Mouse (Mus musculus) limb, embryonic 12.5 days (tissue): ENCODE data around the gene Tox2. TPM values are rescaled to one million over a fixed set of nuclear protein-coding genes. Genes with fewer than 3 reads are reported as not detected.

ENCODE experiments used
- ATAC-seq: fragments of 200-750 bp; cut with Nextera tagmentation; 2 replicates; pipeline ENCODE4 v1.8.0; 2017; ENCODE audit warnings: low read depth, moderate TSS enrichment; ENCODE audit not compliant: insufficient number of reproducible peaks, insufficient read depth, low FRiP score, low TSS enrichment
- H3K27ac ChIP-seq: fragments of 300-500 bp; sonication (generic); 2 replicates; pipeline ENCODE4 v1.5.1; 2016; ENCODE audit warnings: mild to moderate bottlenecking, moderate library complexity
- H3K27me3 ChIP-seq: fragments of 300-500 bp; sonication (generic); 2 replicates; pipeline ENCODE4 v1.6.1; 2016; ENCODE audit warnings: mild to moderate bottlenecking, moderate library complexity
- H3K36me3 ChIP-seq: fragments of 300-500 bp; sonication (generic); 2 replicates; pipeline ENCODE4 v1.6.1; 2016; ENCODE audit warnings: mild to moderate bottlenecking, moderate library complexity
- H3K4me1 ChIP-seq: fragments of 300-500 bp; sonication (generic); replicated peaks from 2 replicates; pipeline ENCODE4 v1.6.1; 2016
- H3K4me2 ChIP-seq: fragments of 300-500 bp; sonication (generic); 2 replicates; pipeline ENCODE4 v1.6.1; 2016; ENCODE audit warnings: mild to moderate bottlenecking, moderate library complexity
- H3K4me3 ChIP-seq: fragments of 300-500 bp; sonication (generic); replicated peaks from 2 replicates; pipeline ENCODE4 v1.5.1; 2016; ENCODE audit warnings: mild to moderate bottlenecking
- H3K9ac ChIP-seq: fragments of 300-500 bp; sonication (generic); replicated peaks from 2 replicates; pipeline ENCODE4 v1.6.1; 2016; ENCODE audit warnings: mild to moderate bottlenecking, moderate library complexity
- H3K9me3 ChIP-seq: fragments of 300-500 bp; sonication (generic); 2 replicates; pipeline ENCODE4 v1.6.1; 2016; ENCODE audit warnings: mild to moderate bottlenecking, moderate library complexity
- WGBS: fragments of 180-500 bp; shearing (Covaris S2); methylation state at CpG from one replicate; pipeline ENCODE4 v1.1.7; 2016; 5-methylcytosine and 5-hydroxymethylcytosine counted together
- polyA plus RNA-seq: library from polyadenylated mRNA; unstranded; fragments of >200 nt; fragmentation: Nextera tagmentation; extraction: Ambion mirVana; gene quantifications from 2 replicates; pipeline ENCODE4 v1.2.1, GENCODE M21; 2016

Tox2 gene
- polyA plus RNA-seq, 1 experiment from 2014 or later = 0.92 TPM

DNA sequence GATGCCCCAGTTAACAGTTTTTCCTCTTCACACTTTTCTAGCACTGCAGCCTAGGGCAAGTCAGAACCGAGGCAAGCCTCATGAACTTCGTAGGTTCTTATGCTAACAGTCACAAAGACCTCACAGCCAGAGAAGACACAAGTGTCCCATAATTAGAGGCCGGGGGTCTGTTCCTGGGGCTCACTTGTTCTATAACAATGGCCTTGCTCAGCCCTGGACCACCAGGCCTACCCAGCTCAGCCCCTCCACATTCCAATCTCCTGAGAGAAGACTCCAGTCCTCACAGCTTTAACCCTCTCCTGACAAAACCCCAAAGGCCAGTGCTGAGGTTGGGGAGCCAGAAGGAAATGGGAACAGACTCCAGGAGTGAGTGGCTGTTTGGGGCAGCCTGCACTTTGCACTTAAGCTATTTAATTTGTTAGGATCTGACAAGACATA lies 12.9 kb upstream of the Tox2 start:
- peaks cover 4% of the 10 kb centered on the region; the same call in 1 of the 2 replicates for H3K27me3 ChIP-seq
- no peaks in the 10 kb centered on the region for H3K9me3 ChIP-seq
- H3K36me3 ChIP-seq = no peaks in the 10 kb centered on the region
- WGBS = 16% methylated on average over 3 of the region's 3 CpGs
- ATAC-seq = peak; percentile 76
- no peak overlapping the region for H3K4me2 ChIP-seq
- H3K4me1 ChIP-seq = peaks cover 36% of the 10 kb centered on the region
- H3K4me3 ChIP-seq = no peak overlapping the region
- no peak overlapping the region for H3K9ac ChIP-seq
- H3K27ac ChIP-seq = 0 out of 2 replicates have a peak overlapping the region, but pooled peaks have one; percentile 24

DNA sequence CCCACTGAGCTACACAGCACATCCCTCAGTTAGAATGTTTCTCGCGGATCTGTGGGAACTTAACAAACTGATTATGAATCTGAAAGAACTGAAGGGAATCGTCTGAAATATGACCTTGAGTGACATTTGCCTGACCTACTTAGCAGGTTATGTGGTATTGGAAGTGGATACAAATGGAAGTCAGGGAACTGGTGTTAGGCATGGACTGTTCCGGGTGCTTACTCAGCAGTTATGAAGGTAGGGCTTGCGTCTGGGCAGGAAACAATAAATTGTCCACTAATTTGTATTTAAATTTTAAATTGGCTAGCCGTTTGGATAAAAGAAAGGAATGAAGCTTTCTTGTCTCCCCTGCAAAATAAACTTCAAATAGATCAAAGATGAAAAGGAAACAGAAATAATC lies 10.4 kb upstream of the Tox2 start:
- Histone ChIP-seq H3K27me3 (peaks cover 4% of the 10 kb centered on the region; the same call in 1 of the 2 replicates), H3K9ac (no peak overlapping the region), H3K9me3 (no peaks in the 10 kb centered on the region), H3K4me1 (peaks cover 49% of the 10 kb centered on the region), H3K36me3 (no peaks in the 10 kb centered on the region), H3K27ac (no peak overlapping the region), H3K4me2 (no peak overlapping the region), H3K4me3 (no peak overlapping the region)
- ATAC-seq = no peak
- 70% methylated on average over 6 of the region's 6 CpGs for WGBS

DNA sequence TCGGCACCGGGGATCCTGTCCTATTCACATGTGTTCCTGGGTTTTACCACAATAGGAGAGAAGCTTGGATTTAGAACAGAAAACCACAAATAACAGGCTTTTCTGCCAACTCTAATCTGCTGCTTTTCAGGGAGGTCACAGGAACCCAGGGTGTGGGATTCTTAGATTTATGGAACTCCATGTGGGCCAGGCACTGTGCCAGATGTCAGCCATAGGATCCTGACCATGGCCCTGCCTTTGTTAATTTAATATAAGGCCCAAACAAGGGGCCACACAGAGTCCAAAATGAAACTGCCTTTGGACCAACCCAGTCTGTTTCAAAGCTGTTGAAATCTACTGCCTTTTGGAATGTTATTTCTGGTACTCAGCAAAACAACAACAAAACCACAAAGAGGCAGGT lies 8.9 kb upstream of the Tox2 start:
- Histone ChIP-seq H3K4me3 (no peak overlapping the region), H3K9me3 (no peaks in the 10 kb centered on the region), H3K4me1 (peaks cover 49% of the 10 kb centered on the region), H3K4me2 (no peak overlapping the region), H3K27me3 (peaks cover 4% of the 10 kb centered on the region; the same call in 1 of the 2 replicates), H3K36me3 (no peaks in the 10 kb centered on the region), H3K9ac (no peak overlapping the region), H3K27ac (no peak overlapping the region)
- no peak for ATAC-seq
- WGBS = 71% methylated on average over 2 of the region's 2 CpGs

DNA sequence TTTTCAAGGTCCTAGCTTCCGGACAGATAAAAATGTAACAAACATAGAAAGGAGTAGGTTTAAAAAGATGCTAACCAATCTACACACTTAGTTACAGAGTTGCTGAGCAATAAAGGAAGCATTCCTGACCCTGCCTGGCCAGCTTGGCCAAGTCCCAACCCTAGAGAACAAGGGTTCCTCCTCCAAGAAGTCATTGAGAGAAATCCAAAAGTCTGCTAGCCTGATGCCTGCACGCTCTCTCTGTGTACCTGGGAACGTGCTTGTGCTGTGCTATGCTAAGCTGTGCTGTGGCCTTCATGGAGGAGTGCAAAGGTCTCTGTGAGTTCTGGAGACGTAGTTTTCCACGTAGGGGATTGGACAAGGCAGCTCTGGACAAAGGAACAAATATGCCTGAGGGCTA lies 8.4 kb upstream of the Tox2 start:
- no peak for ATAC-seq
- H3K9ac ChIP-seq = no peak overlapping the region
- peaks cover 6% of the 10 kb centered on the region for H3K27me3 ChIP-seq
- peak overlapping the region; percentile 45; the same call in 1 of the 2 replicates for H3K27ac ChIP-seq
- no peaks in the 10 kb centered on the region for H3K9me3 ChIP-seq
- 78% methylated on average over 5 of the region's 5 CpGs for WGBS
- H3K36me3 ChIP-seq = no peaks in the 10 kb centered on the region
- H3K4me3 ChIP-seq = no peak overlapping the region
- H3K4me1 ChIP-seq = peaks cover 43% of the 10 kb centered on the region
- no peak overlapping the region for H3K4me2 ChIP-seq

DNA sequence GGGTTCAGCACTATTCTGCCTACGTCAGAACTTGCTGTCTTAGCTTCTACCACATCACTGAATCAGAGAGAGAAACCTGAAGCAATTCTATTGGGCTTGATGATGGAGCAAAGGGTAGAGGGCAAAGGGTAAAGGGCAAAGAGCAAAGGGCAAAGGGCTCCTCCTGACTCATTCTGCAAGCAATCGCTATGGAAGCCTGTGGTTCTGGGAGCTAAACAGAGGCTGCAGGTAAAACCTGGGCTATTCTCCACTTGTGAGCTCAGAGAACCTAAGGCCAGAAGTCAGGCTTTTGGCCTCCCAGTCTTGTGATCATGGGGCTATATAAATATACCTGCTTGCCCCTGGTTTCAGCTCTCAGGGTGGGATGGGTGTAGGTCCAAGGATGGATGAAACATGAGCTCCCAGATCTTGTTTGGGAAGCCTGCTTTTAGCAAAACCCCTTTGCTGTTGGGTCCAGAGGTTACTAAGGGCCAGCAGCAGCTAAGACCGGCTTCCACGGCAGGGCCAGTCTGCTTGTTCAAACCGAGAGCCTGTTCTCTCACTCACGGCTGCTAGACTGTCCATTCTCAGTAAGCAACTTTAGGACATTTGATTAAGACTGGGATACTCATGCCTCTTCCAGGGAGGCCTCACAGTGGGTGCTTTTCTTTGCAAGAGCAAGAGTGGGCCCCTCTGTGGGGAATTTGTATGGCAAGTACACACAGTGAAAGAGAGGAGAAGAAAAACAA lies 7.7 kb upstream of the Tox2 start:
- H3K9ac ChIP-seq = 0 out of 2 replicates have a peak overlapping the region, but pooled peaks have one; percentile 9
- no peak overlapping the region for H3K4me3 ChIP-seq
- no peak overlapping the region for H3K27ac ChIP-seq
- H3K36me3 ChIP-seq = no peaks in the 10 kb centered on the region
- WGBS = 55% methylated on average over 6 of the region's 6 CpGs
- ATAC-seq = no peak
- no peaks in the 10 kb centered on the region for H3K9me3 ChIP-seq
- no peak overlapping the region for H3K4me2 ChIP-seq
- H3K27me3 ChIP-seq = peaks cover 14% of the 10 kb centered on the region
- H3K4me1 ChIP-seq = peaks cover 36% of the 10 kb centered on the region

DNA sequence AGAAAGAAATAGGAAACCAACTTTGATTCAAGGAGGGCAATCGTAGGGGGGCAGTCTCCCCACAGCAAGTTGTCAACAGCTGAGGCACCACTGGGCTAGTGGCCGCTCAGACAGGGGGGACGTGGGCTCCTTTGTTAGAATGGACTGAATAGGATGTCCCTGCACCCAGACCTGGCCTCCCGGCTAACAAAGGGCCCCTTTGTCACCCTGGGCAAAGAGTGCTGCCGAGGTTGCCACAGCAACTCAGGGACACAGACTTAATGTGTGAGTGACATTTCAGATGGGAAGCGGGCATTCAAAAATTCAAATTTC lies 7.1 kb upstream of the Tox2 start:
- Histone ChIP-seq H3K4me2 (no peak overlapping the region), H3K4me3 (no peak overlapping the region), H3K27ac (no peak overlapping the region), H3K36me3 (no peaks in the 10 kb centered on the region), H3K27me3 (peaks cover 16% of the 10 kb centered on the region), H3K4me1 (peaks cover 32% of the 10 kb centered on the region), H3K9me3 (no peaks in the 10 kb centered on the region), H3K9ac (0 out of 2 replicates have a peak overlapping the region, but pooled peaks have one; percentile 9)
- no peak for ATAC-seq
- WGBS = 44% methylated on average over 6 of the region's 6 CpGs

DNA sequence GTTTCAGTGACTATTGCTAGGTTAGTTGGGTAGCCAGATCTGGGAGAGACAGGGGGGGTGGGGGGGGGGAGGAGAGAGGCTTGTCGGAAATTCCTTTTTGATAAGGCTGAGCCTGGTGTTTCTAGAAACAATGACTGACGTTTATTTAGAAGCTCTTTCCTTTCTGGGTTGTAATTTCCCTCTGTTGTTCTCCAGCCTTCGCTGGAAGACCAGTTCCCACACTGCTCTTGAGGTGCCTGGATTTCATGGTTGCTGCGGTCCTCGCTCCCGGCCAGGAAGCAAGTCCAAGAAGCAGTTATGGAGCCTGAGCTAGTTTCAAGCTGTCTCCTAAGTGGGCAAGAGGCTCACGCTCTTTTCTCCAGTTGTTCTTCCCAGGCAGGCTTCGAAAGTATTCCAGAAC lies 1.0 kb upstream of the Tox2 start:
- no peak for ATAC-seq
- H3K4me2 ChIP-seq = peak overlapping the region; percentile 88
- peak overlapping the region; percentile 53; the same call in 1 of the 2 replicates for H3K4me3 ChIP-seq
- no peak overlapping the region for H3K27ac ChIP-seq
- peaks cover 70% of the 10 kb centered on the region for H3K27me3 ChIP-seq
- H3K4me1 ChIP-seq = peaks cover 12% of the 10 kb centered on the region
- no peak overlapping the region for H3K9ac ChIP-seq
- peaks cover 13% of the 10 kb centered on the region; the same call in 1 of the 2 replicates for H3K9me3 ChIP-seq
- no peaks in the 10 kb centered on the region for H3K36me3 ChIP-seq
- 44% methylated on average over 8 of the region's 8 CpGs for WGBS

DNA sequence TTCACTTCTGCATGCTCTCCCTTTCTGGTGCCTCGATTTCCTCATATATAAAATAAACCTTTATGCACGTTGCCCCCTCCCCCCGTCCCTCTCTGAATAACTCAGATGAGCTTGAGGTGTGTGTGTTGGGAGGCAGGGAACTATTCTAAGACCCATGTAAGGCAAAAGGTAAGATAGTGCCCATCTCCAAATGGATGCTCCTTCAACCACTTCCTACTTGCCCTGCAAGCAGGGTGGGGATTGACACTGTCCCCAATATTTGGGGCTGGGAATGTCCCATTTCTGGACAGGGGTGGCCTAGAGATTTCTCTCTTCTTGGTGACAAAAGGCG lies 407 bp upstream of the Tox2 start:
- no peak for ATAC-seq
- Histone ChIP-seq H3K36me3 (no peaks in the 10 kb centered on the region), H3K9ac (no peak overlapping the region; the same call in 1 of the 2 replicates), H3K27ac (no peak overlapping the region), H3K9me3 (peaks cover 13% of the 10 kb centered on the region; the same call in 1 of the 2 replicates), H3K4me1 (peaks cover 12% of the 10 kb centered on the region), H3K4me2 (peak overlapping the region; percentile 88), H3K4me3 (peak overlapping the region; percentile 53), H3K27me3 (peaks cover 70% of the 10 kb centered on the region)
- 10% methylated on average over 4 of the region's 4 CpGs for WGBS

DNA sequence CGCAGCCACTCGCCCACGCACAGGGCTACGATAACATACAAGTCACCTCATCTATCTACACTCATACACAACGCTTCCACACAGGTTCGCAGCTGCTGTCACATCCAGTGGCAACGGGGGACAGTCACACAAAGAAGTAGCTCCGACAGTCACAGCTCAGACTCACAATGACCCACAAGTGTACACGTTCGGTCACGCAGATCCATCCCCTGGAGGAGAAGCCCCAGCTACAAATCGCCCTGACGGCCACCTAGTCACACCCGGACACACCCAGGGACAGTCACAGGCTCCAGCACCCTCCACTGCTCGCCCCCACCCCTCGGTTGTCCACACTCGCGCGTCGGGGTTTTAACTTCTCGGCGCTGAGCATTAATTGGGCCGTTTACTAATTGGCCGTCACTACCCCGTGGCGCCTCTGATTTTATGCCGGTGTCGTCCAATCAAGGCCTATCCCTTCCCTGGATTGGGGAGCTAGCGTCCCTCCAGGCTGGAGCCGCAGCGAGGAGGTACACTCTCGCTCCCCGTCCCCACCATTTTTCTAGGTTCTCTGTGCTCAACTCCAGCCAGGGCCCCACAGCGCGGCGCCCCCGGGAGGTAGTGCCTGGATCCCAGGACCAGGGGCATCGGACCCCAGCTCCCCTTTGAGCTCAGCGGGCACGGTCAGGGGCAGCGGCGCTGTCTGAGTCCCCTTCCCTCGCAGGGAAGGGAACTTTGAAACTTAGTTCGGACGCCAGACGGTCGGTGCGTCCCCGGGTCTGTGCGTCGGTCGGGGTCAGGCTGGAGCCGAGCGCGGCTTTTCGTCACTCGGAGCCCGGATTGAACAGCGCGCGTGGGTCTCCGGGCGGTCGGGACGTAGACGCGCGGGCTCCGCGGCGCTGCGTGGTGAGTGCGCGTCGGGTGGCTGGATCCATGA lies 966 bp downstream of the Tox2 start:
- Histone ChIP-seq H3K4me2 (peak overlapping the region; percentile 88), H3K9me3 (peaks cover 13% of the 10 kb centered on the region; the same call in 1 of the 2 replicates), H3K9ac (peak overlapping the region; percentile 35; the same call in 1 of the 2 replicates), H3K4me3 (peak overlapping the region; percentile 53), H3K36me3 (no peaks in the 10 kb centered on the region), H3K4me1 (peaks cover 12% of the 10 kb centered on the region), H3K27ac (no peak overlapping the region), H3K27me3 (peaks cover 76% of the 10 kb centered on the region)
- WGBS = 1% methylated on average over 75 of the region's 75 CpGs
- peak; percentile 12; the same call in 1 of the 2 replicates for ATAC-seq

DNA sequence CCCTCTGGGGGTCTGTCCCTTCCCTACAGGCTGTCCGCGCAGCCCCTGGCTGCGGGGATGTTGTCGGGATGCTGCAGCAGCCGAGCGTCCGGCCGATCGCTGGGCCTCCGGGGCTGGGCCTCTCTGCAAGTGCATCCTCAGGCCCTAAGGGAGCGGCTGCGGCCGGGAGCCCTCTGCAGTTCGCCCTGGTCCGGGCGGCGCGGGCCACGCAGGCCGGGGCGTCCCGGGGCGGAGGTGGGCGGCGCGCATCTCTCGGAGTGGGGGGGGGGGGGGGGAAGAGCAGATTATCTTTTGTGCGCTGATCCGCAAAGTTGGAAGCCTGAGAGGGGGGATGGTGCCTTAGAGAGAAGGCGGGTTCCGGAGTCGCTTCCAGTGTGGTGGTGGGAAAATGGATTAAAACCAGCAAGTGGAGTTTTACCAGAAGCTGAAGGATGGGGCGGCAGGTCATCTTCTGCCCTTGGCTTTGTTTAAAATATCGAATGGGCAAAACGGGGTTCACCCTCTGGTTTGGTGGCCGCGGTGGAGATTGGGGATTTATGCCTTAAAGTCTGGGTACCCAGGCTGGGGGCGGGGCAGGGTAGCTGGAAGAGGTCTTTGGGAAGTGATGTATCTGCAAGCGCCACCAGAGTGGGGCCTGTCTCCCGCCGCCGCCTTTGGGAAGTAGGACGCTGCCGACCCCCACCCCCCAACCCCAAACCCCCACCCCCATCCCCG lies 1.8 kb downstream of the Tox2 start:
- Histone ChIP-seq H3K4me1 (peaks cover 12% of the 10 kb centered on the region), H3K27ac (no peak overlapping the region), H3K4me2 (peak overlapping the region; percentile 88), H3K9ac (peak overlapping the region; percentile 35), H3K27me3 (peaks cover 79% of the 10 kb centered on the region), H3K4me3 (peak overlapping the region; percentile 53), H3K36me3 (no peaks in the 10 kb centered on the region), H3K9me3 (peaks cover 13% of the 10 kb centered on the region; the same call in 1 of the 2 replicates)
- 0 out of 2 replicates have a peak, but pooled peaks have one; percentile 28 for ATAC-seq
- WGBS = under 1% methylated on average over 41 of the region's 45 CpGs
